ENCODE assay signal across 10 mouse cellular contexts in genomic region chr13:63186217-63186616, GRCm38 (mm10).
DNase-seq lines count a peak whose midpoint lies in the region; ATAC-seq and TF ChIP-seq lines count a peak whose summit lies in the region.
"Had no signal": no experiment of that assay in that cellular context is flagged by ENCODE, and none has a peak within 500 bp of the region (broad histone marks: within the 10 kb centered on the region; RNA-seq: fewer than 3 reads in every experiment).

No protein-coding gene starts in this region.

- H3K4me1 ChIP-seq in heart, embryonic 13.5 days, result peaks cover 40% of the 10 kb centered on the region
- peaks cover 25% of the 10 kb centered on the region for H3K4me1 ChIP-seq in heart, embryonic 11.5 days (ENCODE audit: control insufficient read depth, insufficient read depth, low read length)
- peaks cover 12% of the 10 kb centered on the region; the same call in 1 of the 2 replicates for H3K4me1 ChIP-seq in lung, postnatal 0 days (ENCODE audit: insufficient read depth, low read depth, low read length)
- peaks cover 28% of the 10 kb centered on the region for H3K4me1 ChIP-seq in midbrain, embryonic 10.5 days
- 0 out of 2 replicates have a peak, but pooled peaks cover 7% of the 10 kb centered on the region for H3K4me1 ChIP-seq in liver, embryonic 11.5 days (replicated peaks; ENCODE audit: control insufficient read depth, insufficient read depth, low read length)

- no peak for TF ChIP-seq EP300 in lung, postnatal 0 days (IDR thresholded peaks at IDR 0.05)

- H3K27me3 ChIP-seq in heart, embryonic 13.5 days (replicated peaks), result no peaks in the 10 kb centered on the region
- H3K27me3 ChIP-seq in heart, embryonic 11.5 days (ENCODE audit: control insufficient read depth, insufficient read depth, low read length), result no peaks in the 10 kb centered on the region
- no peaks in the 10 kb centered on the region for H3K27me3 ChIP-seq in lung, postnatal 0 days (replicated peaks; ENCODE audit: insufficient read depth, low read length)
- no peaks in the 10 kb centered on the region for H3K27me3 ChIP-seq in midbrain, embryonic 10.5 days (ENCODE audit: low read depth, poor library complexity, severe bottlenecking)
- H3K27me3 ChIP-seq in liver, embryonic 11.5 days (replicated peaks; ENCODE audit: control insufficient read depth, insufficient read depth, low read length), result no peaks in the 10 kb centered on the region

- H3K36me3 ChIP-seq in heart, embryonic 13.5 days, result 0 out of 2 replicates have a peak, but pooled peaks cover 1% of the 10 kb centered on the region
- H3K36me3 ChIP-seq in heart, embryonic 11.5 days (ENCODE audit: control insufficient read depth, insufficient read depth, low read length), result no peaks in the 10 kb centered on the region
- no peaks in the 10 kb centered on the region for H3K36me3 ChIP-seq in lung, postnatal 0 days (ENCODE audit: insufficient read depth, low read length)
- H3K36me3 ChIP-seq in midbrain, embryonic 10.5 days, result no peaks in the 10 kb centered on the region
- no peaks in the 10 kb centered on the region for H3K36me3 ChIP-seq in liver, embryonic 11.5 days (ENCODE audit: control insufficient read depth, insufficient read depth, low read length)

- no peak for TF ChIP-seq CTCF in lung, postnatal 0 days (IDR thresholded peaks at IDR 0.05)

- peak overlapping the region; percentile 71; the same call in 1 of the 2 replicates for H3K27ac ChIP-seq in heart, embryonic 13.5 days (replicated peaks)
- H3K27ac ChIP-seq in heart, embryonic 11.5 days (ENCODE audit: low read depth, low read length), result no peak overlapping the region
- H3K27ac ChIP-seq in lung, postnatal 0 days (ENCODE audit: low read length), result peak overlapping the region; percentile 58; the same call in 1 of the 2 replicates
- peak overlapping the region; percentile 60; the same call in 1 of the 2 replicates for H3K27ac ChIP-seq in midbrain, embryonic 10.5 days (replicated peaks)
- H3K27ac ChIP-seq in liver, embryonic 11.5 days (ENCODE audit: low read depth, low read length), result no peak overlapping the region

- no peak overlapping the region for H3K4me3 ChIP-seq in heart, embryonic 13.5 days
- H3K4me3 ChIP-seq in heart, embryonic 11.5 days (ENCODE audit: low read depth, low read length), result no peak overlapping the region
- no peak overlapping the region for H3K4me3 ChIP-seq in lung, postnatal 0 days (ENCODE audit: low read depth, low read length)
- H3K4me3 ChIP-seq in midbrain, embryonic 10.5 days, result no peak overlapping the region
- H3K4me3 ChIP-seq in liver, embryonic 11.5 days (ENCODE audit: low read depth, low read length), result no peak overlapping the region

- DNase-seq in lung, postnatal 0 days (ENCODE audit: low spot score), result no peak
- no peak for DNase-seq in lung, postnatal 10 days
- no peak for DNase-seq in midbrain, embryonic 10.5 days (ENCODE audit: low spot score)
- DNase-seq in right cerebral cortex, postnatal 25 days, result no peak
- DNase-seq in liver, embryonic 11.5 days (ENCODE audit: low spot score), result no peak
- no peak for DNase-seq in cerebellum, postnatal 4 days (ENCODE audit: low spot score in 2 of 2)
- DNase-seq: kidney, adult 11 months had no signal

- H3K9ac ChIP-seq in heart, embryonic 13.5 days, result no peak overlapping the region
- no peak overlapping the region for H3K9ac ChIP-seq in heart, embryonic 11.5 days (ENCODE audit: low read depth, low read length)
- H3K9ac ChIP-seq in lung, postnatal 0 days (replicated peaks; ENCODE audit: low read depth), result no peak overlapping the region
- no peak overlapping the region for H3K9ac ChIP-seq in liver, embryonic 11.5 days (ENCODE audit: low read depth, low read length)

- ATAC-seq in heart, embryonic 13.5 days (ENCODE audit: extremely low read depth, insufficient number of reproducible peaks, low FRiP score, low TSS enrichment), result no peak
- no peak for ATAC-seq in heart, embryonic 11.5 days (replicated peaks; ENCODE audit: insufficient number of reproducible peaks, low FRiP score, low TSS enrichment)
- no peak for ATAC-seq in lung, postnatal 0 days
- ATAC-seq in liver, embryonic 11.5 days (replicated peaks; ENCODE audit: low FRiP score), result no peak

- 69% methylated on average over 4 of the region's 4 CpGs for WGBS in heart, embryonic 13.5 days
- 63% methylated on average over 4 of the region's 4 CpGs for WGBS in heart, embryonic 11.5 days (ENCODE audit: insufficient replicate concordance)
- WGBS in lung, postnatal 0 days, result 52% methylated on average over 4 of the region's 4 CpGs
- WGBS in midbrain, embryonic 10.5 days, result 81% methylated on average over 4 of the region's 4 CpGs
- WGBS in liver, embryonic 11.5 days, result 79% methylated on average over 4 of the region's 4 CpGs

- H3K4me2 ChIP-seq in heart, embryonic 13.5 days, result no peak overlapping the region
- no peak overlapping the region for H3K4me2 ChIP-seq in heart, embryonic 11.5 days
- no peak overlapping the region for H3K4me2 ChIP-seq in lung, postnatal 0 days (replicated peaks; ENCODE audit: low read depth, low read length)
- no peak overlapping the region for H3K4me2 ChIP-seq in liver, embryonic 11.5 days

- no peaks in the 10 kb centered on the region for H3K9me3 ChIP-seq in heart, embryonic 13.5 days
- no peaks in the 10 kb centered on the region for H3K9me3 ChIP-seq in heart, embryonic 11.5 days (replicated peaks; ENCODE audit: control insufficient read depth, low read length)
- no peaks in the 10 kb centered on the region for H3K9me3 ChIP-seq in lung, postnatal 0 days (ENCODE audit: low read length)
- H3K9me3 ChIP-seq in midbrain, embryonic 10.5 days (replicated peaks), result no peaks in the 10 kb centered on the region
- no peaks in the 10 kb centered on the region for H3K9me3 ChIP-seq in liver, embryonic 11.5 days (ENCODE audit: control insufficient read depth, low read length)
- H3K9me3 ChIP-seq: G1E had no signal

Comparison
In these comparisons a context has a peak if more than half of its experiments do, and no peak if none do; other contexts are left out.
1. H3K27ac ChIP-seq: peak in heart, embryonic 13.5 days (single experiment), lung, postnatal 0 days (single experiment) and midbrain, embryonic 10.5 days (single experiment); none in heart, embryonic 11.5 days (single experiment) and liver, embryonic 11.5 days (single experiment).